Mouse (Mus musculus) embryonic fibroblast, embryonic 13.5 days (primary cell): Measurements from ENCODE around the gene Mink1.

Experiments
- CTCF ChIP-seq: IDR thresholded peaks from 2 replicates; pipeline ENCODE4 v1.5.1; 2011; ENCODE audit warnings: mild to moderate bottlenecking, control low read depth, low read length, moderate library complexity, borderline replicate concordance; ENCODE audit not compliant: insufficient read depth
- POLR2A ChIP-seq: IDR thresholded peaks from 2 replicates; pipeline ENCODE4 v1.6.1; 2011; ENCODE audit warnings: low read depth, mild to moderate bottlenecking, control low read depth, low read length, moderate library complexity

DNA sequence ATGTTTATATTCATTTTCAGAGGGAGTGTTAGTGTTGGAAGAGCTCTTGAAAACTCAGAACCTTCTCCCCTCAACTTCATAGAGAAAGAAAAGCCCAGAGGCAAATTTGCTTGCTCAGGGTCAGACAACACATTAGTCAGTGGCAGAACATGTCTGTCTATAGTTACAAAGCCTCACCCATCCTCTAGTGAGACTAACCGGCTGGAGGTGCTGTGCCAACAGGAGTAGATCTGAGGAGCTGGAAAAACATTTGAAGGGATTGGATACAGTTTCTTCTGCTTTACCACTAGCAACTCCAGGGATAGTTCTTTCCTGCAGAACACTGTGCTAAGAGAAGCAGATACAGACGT is 769 bp upstream of the Mink1 start:
- no peak for TF ChIP-seq CTCF
- TF ChIP-seq POLR2A: no peak; the same call in 1 of the 2 replicates
